Mouse (Mus musculus) heart, postnatal 4 days (tissue): ENCODE results near the gene H2-Ke6. TPM values are rescaled to one million over a fixed set of nuclear protein-coding genes. Genes with fewer than 3 reads are reported as not detected.

Experiments used
- DNase-seq: peaks from one replicate; pipeline ENCODE4 v3.0.0; 2021
- total RNA-seq, 2 experiments: library from RNA; stranded (reverse); gene quantifications; 2 replicates each; pipeline ENCODE4 v1.2.3; 2021

H2-Ke6 gene
- 10 to 100 TPM; 63.6 to 69.6 TPM for total RNA-seq

GRCm38 (mm10) chr17:34027656-34028223, at the start of gene H2-Ke6:
Gene H2-Ke6, minus strand, starts transcription at chr17:34028060.
- peak; percentile 94 for DNase-seq

- DNase-seq: peak; percentile 80
Observed at GRCm38 (mm10) chr17:34077549-34077948, 49.7 kb upstream of the H2-Ke6 start.

- peak; percentile 80 for DNase-seq
Observed at GRCm38 (mm10) chr17:34075271-34075670, 47.4 kb upstream of the H2-Ke6 start.

- no peak for DNase-seq
Observed at GRCm38 (mm10) chr17:34072091-34072490, 44.2 kb upstream of the H2-Ke6 start.

DNA sequence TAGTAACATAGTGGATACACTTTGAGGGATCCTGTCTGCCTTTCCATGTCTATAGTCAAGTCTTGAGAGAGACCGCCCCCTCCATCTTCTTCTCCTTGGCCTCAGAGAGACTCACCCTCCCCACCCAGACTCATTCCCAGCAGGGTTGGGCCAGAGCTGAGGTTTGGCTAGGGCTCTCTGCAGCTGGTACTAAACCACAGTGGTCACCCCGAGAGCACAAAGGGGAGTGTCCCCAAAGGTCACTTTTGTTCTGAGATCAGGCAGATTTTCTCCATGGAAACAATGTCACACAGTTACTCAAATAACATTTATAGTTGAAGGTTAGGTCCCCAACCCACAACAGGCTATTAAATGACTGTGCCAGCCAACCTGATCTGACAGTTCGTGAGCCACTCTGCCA, 41.0 kb upstream of the H2-Ke6 start:
- no peak for DNase-seq

DNA sequence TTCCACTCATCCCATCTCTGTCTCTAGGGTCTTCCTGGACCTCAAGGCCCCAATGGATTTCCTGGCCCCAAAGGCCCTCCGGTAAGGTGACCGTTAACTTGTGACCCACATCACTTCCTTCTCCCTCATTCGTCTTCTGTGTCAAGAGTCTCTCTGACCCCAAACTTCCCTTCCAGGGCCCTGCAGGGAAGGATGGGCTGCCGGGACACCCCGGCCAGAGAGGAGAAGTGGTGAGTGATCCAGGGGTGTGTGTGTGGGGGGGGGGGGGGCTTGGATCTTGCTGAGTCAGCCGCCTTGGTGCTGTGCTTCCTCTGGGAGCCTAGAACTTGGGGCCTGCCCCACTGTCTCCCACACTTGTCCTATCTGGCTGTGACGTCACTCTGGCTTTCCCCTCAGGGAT, 29.4 kb upstream of the H2-Ke6 start:
- DNase-seq: no peak

- no peak for DNase-seq
Observed at GRCm38 (mm10) chr17:34047404-34048050, 19.7 kb upstream of the H2-Ke6 start.

GRCm38 (mm10) chr17:34045941-34046340, 18.1 kb upstream of the H2-Ke6 start:
- DNase-seq: no peak

DNA sequence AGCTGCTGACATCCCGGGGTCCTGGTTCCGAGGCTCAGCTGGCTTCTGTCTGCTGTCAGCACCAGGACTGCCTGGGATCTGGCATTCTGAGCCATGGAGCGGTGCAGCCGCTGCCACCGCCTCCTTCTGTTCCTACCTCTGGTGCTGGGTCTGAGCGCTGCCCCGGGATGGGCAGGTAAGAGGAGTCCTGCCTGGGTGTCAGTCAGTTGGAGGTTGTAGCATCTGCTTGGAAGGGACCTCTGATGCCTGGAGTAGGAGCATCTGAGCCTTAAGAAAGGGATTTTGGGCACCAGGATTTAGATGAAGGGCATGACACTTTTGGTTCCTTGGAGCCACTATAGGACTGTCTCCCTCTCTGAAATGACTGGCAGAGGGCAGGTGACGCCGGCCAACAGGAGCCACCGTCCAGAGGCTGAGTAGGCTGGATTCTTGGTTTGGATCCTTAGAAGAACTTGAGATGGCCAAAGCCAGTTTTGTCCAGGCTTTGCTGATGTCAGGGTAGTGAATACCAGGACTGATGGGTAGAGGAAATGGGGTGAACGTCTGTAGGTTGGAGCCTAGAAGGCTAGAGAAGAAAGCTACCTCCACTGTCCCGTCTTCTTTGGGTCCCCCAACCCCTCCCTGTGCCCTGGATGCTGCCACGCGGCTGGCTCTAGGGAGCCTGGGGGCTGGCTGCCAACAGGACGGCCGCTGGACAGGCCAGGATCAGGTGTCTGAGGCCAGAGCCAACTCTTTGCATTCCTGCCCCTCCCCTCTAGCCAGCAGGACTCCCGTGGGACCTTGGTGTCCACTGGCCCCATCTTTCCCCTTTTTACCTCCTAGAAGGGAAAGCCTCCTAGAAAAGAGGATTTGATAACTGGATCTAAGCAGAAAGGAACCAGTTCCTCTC, 11.9 kb upstream of the H2-Ke6 start:
- peak; percentile 69 for DNase-seq

DNA sequence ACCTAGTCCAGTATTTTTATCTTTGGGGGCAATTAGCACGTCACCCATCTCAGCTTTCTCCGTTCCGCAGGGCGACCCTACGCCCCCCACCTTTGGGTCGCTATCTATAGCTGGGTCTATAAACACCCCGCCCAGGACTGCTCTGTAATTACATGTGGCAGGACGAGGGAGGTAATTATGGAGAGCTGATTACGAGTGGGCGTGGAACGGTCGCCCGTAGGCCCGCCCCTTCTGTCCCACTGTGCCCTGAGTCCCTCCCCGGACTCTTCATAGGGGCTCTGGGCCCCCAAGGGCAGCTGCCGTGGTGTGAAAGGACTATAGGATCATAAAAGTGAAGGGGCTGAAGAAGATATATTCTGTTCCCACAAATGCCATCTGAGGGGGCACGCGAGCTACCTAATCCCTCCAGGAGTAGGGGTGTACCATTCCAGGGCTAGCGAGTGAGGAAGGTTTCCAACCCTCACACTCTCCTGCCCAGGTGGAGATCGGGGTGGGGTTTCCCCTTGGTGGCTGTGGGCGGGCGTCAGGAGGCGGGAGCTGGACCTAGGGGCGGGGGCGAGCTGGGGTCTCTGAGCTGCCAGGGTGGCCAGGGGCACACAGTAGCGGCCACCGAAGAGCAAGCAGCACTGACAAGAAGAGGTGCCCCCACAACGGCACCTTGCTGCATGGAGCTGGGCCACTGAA, 11.2 kb upstream of the H2-Ke6 start, which contains the start of gene Col11a2:
Gene Col11a2, plus strand, starts transcription at position 560 of the 684 bp plus-strand sequence.
- no peak for DNase-seq

DNA sequence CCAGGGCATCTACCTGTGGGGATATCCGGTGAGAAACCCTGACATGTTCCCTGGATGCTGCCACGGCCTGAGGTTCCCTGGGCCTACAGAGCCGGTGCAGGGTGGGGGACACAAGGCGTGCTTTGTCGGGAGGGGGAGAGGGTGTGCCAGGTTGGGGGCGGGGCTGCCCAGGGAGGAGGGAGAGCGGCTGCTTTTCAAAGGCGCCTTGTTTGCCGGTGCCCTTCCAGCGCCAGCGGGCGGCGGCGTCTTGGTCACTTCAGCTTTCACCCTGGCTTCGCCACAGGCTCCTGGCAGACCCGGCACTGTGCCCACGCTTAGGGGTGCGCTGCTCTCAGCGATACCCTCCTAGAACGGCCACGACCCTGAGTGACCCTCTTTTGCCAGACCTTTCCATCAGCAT, 10.6 kb upstream of the H2-Ke6 start:
- DNase-seq: no peak

DNA sequence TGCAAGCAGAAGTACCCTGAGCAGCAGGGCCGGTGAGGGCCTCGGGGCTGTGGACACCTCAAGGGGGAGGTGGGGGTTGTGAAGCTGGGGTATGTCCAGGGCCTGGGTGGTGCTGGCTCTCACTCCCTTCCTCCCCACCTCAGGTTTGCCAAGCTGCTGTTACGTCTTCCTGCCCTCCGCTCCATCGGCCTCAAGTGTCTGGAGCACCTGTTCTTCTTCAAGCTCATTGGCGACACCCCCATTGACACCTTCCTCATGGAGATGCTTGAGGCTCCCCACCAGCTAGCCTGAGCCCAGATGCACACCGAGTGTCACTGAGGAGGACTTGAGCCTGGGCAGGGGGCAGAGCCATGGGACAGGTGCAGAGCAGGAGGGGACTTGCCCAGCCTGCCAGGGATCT, 9.4 kb upstream of the H2-Ke6 start:
- DNase-seq: no peak

DNA sequence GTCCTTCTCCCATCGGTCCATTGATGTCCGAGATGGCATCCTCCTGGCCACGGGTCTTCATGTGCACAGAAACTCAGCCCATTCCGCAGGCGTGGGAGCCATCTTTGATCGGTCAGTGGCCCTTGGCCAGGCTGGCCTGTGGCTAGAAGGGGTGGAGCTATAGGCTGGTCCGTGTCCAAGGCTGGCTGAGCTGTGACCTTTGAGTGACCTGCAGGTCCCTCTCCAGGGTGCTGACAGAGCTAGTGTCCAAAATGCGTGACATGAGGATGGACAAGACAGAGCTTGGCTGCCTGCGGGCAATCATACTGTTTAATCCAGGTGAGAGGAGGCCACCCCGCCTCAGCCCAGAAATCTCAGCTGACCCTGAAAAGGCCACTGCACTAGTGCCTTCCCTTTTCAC, 8.8 kb upstream of the H2-Ke6 start:
- no peak for DNase-seq

DNA sequence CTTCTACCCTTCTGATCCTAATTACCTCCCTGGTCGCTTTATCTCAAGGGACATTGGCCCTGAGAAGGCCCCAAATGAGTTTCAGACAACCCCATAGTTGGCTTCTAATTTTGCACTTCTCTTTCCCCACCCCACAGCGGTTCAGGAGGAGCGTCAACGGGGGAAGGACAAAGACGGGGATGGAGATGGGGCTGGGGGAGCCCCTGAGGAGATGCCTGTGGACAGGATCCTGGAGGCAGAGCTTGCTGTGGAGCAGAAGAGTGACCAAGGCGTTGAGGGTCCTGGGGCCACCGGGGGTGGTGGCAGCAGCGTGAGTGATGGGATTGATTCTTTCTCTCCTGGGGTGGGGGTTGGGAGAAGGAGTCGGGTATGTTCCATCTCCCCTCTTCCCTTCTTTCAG, 7.7 kb upstream of the H2-Ke6 start:
- DNase-seq: no peak

DNA sequence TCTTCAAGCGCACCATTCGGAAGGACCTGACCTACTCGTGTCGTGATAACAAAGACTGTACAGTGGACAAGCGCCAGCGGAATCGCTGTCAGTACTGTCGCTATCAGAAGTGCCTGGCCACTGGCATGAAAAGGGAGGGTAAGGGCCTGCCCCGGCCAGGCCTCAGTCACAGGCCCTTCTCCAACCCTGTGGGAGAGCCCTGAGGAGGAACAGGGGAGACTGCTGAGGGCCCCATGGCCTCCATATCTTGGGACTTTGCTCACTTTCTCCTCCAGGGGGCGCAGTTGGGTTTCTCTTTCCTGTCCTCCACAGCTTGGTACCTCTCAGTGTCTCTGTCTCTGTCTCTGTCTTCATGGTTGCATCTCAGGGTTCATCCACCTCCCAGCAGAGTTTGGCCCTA, 6.2 kb upstream of the H2-Ke6 start:
- peak; percentile 79 for DNase-seq

DNA sequence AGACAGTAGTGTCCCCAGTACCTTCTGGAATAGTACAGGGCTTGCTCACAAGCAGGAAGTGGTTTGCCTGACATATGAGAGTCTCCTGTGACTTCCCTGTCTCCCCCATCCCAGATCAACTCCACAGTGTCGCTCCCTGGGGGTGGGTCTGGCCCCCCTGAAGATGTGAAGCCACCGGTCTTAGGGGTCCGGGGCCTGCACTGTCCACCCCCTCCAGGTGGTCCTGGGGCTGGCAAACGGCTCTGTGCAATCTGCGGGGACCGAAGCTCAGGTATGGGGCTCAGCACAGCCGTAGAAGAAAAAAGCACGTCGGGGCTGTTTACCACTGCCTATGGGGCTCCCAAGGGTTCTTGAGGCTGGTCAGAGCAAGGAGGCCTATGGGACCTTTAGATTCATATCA, 5.6 kb upstream of the H2-Ke6 start:
- no peak for DNase-seq

- DNase-seq: no peak
Observed at GRCm38 (mm10) chr17:34032806-34033205, 4.9 kb upstream of the H2-Ke6 start.

DNA sequence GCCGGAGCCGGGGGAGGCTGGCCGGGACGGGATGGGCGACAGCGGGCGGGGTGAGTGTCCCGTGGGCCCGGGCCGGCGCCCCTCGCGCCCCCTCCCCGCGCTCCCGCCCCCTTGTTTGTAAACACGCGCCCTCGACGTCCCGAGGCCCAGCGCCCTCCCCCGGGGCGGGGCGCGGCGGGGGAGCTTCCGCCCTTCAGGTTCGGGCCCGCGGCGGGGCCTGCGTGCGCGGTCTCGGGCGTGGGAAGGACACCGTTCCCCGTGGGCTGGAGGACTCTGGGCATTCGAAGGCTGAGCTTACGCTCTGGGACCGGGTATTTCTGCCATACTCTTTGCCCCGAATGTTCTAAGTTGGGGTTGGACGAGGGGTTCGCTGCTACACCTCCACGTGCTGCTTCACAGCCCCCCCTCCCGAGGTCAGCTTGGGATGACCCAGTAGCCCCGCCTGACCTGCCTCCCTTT, 4.3 kb upstream of the H2-Ke6 start:
- no peak for DNase-seq

DNA sequence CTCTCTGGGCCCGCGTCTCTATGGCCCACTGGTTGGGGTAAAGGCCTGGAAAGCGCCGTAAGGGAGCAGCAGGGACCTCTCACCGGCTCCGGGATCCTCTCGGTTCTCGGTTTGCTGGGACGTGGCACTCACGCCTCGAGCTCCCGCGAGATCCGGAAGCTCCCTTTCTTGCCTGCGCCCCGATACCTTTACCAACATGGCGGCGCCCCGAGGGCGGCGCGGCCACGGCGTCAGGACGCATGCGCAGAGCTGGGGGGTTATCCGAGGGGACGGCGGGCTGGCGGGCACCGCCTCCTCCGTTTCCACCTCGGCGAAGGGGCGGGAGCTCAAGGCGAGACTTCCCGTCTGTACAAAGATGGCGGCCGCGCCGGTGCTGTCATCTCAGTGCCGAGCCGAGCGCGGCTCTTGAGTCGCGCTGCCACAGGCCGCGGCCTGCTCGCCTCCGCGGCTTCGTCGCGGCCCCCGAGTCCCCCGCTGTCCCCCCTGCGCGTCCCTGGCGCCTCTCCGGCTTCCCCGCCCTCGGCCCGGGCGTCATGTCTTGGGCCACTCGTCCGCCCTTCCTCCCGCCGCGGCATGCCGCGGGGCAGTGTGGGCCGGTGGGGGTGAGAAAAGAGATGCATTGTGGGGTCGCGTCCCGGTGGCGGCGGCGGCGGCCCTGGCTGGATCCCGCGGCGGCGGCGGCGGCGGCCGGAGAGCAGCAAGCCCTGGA, 3.8 kb upstream of the H2-Ke6 start, which contains the start of the genes Slc39a7 and Rxrb:
Gene Slc39a7, minus strand, starts transcription at position 218 of the 709 bp plus-strand sequence.
Gene Rxrb, plus strand, starts transcription at position 348 of the 709 bp plus-strand sequence.
- peak; percentile 100 for DNase-seq

DNA sequence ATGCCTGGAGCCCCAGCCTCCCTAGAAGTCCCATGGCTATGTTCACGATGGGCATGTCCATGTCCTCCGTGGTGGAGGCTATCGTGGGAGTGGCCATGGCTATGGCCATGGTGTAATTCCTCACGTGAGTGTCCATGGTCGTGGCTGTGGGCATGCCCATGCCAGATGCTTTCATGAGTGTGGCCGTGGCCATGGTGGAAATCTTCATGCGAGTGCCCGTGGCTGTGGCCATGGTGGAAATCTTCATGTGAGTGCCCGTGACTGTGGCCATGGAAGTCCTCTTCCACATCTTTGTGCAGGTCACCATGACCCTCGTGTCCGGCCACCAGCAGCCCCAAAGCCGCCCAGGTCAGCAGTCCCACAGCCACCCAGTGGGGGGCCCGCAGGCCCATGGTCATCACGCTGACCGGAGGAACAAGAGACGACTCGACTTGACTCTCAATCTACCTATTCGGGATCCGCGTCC, 3.0 kb upstream of the H2-Ke6 start:
- peak; percentile 65 for DNase-seq

DNA sequence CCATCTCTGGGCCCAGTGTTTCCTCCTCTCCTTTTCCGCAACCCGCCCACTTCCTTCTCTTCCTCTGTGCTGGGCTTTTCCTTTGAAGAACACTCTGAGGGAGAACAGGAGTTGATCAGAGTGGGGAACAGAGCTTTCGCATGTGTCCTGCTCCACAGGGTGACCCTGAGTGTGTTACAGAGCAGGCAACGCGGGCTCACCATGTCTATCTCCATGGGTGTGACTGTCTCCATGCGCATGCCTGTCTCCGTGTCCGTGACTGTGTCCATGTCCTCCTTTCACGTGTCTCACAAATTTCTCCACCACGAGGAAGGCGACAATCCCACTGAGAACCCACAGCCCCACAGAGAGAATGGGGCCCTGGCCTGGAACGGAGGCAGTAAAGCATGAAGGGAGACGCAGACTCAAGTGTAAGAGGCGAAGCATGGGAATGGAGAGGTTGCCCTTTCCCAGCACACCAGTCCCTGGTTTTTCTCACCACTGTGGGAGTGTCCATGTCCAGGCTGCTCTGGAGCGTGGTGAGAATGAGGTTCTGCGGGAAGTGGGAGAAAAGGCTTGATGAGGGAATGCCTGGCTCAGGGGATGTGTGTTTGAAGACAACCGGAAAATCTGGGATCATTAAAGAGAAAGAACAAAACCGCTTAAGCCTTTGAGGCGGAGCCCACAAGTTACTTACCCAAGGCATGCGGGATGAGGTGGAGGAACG, 2.2 kb upstream of the H2-Ke6 start:
- no peak for DNase-seq
